ENCODE assay signal across 8 mouse cellular contexts in the genomic region with DNA sequence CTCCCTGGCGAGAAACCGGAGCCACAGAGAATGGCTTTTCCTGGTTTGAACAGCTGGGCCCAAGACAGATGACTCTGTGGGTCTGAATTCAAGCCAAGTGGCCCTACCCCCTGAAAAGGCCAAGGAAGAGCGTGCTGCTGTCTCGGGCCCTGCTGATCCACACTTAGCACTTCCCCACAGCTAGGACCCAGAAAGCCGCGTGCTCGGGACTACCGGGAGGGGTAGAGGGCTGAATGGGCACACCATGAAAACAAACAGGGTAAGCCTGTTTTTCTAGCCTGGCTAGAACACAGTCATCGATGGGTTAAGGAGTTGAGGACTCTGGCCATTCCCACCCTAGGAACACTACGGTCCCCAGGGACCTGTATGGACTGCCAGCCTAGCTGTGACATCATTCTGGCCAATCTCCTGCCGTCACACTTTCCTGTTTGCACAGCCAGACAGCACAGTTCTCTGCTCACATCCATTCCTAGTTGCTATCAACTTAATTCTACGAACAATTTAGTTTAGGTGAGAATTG. TPM values are rescaled to one million over a fixed set of nuclear protein-coding genes. Genes with fewer than 3 reads are reported as not detected.
A peak's percentile ranks its signal among the peaks of the same experiment; 100 is the strongest.
DNase-seq lines count a peak whose midpoint lies in the region; TF ChIP-seq lines count a peak whose summit lies in the region.

No protein-coding gene starts in this region.

- H3K9ac ChIP-seq in heart, adult 2 months (ENCODE audit: low read depth, low read length): no peak overlapping the region; the same call in 1 of the 2 replicates

- 0 out of 2 replicates have a peak overlapping the region, but pooled peaks have one; percentile 3 for H3K4me3 ChIP-seq in heart, adult 2 months

- peaks cover 29% of the 10 kb centered on the region for H3K4me1 ChIP-seq in heart, adult 2 months (ENCODE audit: control insufficient read depth, insufficient read depth, low read length)

- TF ChIP-seq POLR2A in heart, adult 2 months (IDR thresholded peaks at IDR 0.05; ENCODE audit: insufficient read depth, low read depth, low read length): peak; percentile 17; the same call in 1 of the 2 replicates

- intact Hi-C loops in heart, adult 2 months (cut with DNase I): loop anchor here (1.0 to 10.0 kb wide), 5 partner anchors 48 to 574 kb away; partner anchors contain the start of gene Mad2l1bp

- TF ChIP-seq EP300 in heart, adult 2 months (IDR thresholded peaks at IDR 0.05; ENCODE audit: insufficient read depth, low read depth, low read length): 0 out of 2 replicates have a peak, but pooled peaks have one; percentile 5

- H3K27me3 ChIP-seq in heart, adult 2 months (ENCODE audit: control insufficient read depth, insufficient read depth, low read length): no peaks in the 10 kb centered on the region

- no peak for TF ChIP-seq CTCF in heart, adult 2 months (IDR thresholded peaks at IDR 0.05)

- peaks cover 9% of the 10 kb centered on the region; the same call in 1 of the 2 replicates for H3K36me3 ChIP-seq in heart, adult 2 months (ENCODE audit: control insufficient read depth, insufficient read depth, low read length)

- H3K79me2 ChIP-seq in heart, adult 2 months (replicated peaks; ENCODE audit: control insufficient read depth, insufficient read depth, low read length): no peaks in the 10 kb centered on the region

- DNase-seq in cerebellum, postnatal 10 days: peak; percentile 57 to 60
- no peak for DNase-seq in cerebellum, adult 9-10 months
- DNase-seq in 416B (ENCODE audit: low read depth): peak; percentile 83
- DNase-seq in heart, adult 2 months: peak; percentile 58 to 59
- DNase-seq in kidney, postnatal 25 days: peak; percentile 60 to 77
- no peak for DNase-seq in frontal cortex, postnatal 10 days (ENCODE audit: low spot score in 2 of 2)
- DNase-seq in spleen, postnatal 4 days (ENCODE audit: low spot score in 2 of 2): no peak
- no peak for DNase-seq in frontal cortex, postnatal 14 days (ENCODE audit: low spot score in 2 of 2)

- peak overlapping the region; percentile 76 for H3K27ac ChIP-seq in heart, adult 2 months

- 20% methylated on average over 12 of the region's 12 CpGs for WGBS in heart, adult 2 months

RNA-seq across cellular contexts. Expression of gene Hsp90ab1, which starts 7.9 kb away (rescaled TPM):
- total RNA-seq in heart, adult 2 months (2021): 1,000 to 10,000 TPM; 1,183 to 1,319 TPM
- 464 and 736 TPM in 2 replicates for polyA plus RNA-seq in heart, adult 2 months (2012; rRNA removed)

RNA-seq across cellular contexts. Expression of gene Slc35b2, which starts 17.3 kb away (rescaled TPM):
- total RNA-seq in heart, adult 2 months (2021): 10 to 100 TPM; 23.4 to 24.0 TPM
- 45.1 and 49.2 TPM in 2 replicates for polyA plus RNA-seq in heart, adult 2 months (2012; rRNA removed)

RNA-seq across cellular contexts. Expression of gene Slc29a1, which starts 18.4 kb away (rescaled TPM):
- total RNA-seq in heart, adult 2 months (2021): 10 to 100 TPM; 80.3 to 84.6 TPM
- polyA plus RNA-seq in heart, adult 2 months (2012; rRNA removed): 160 and 184 TPM in 2 replicates

RNA-seq across cellular contexts. Expression of gene Mymx, which starts 20.9 kb away (rescaled TPM):
- total RNA-seq in heart, adult 2 months (2021): not detected
- polyA plus RNA-seq in heart, adult 2 months (2012; rRNA removed): not detected in 2 replicates

RNA-seq across cellular contexts. Expression of gene Nfkbie, which starts 25.5 kb away (rescaled TPM):
- total RNA-seq in heart, adult 2 months (2021): 1 to 10 TPM; 1.1 TPM
- 1.6 and 2.2 TPM in 2 replicates for polyA plus RNA-seq in heart, adult 2 months (2012; rRNA removed)

Comparison
In these comparisons a context has a peak if more than half of its experiments do, and no peak if none do; other contexts are left out.
1. DNase-seq: peak in cerebellum, postnatal 10 days (2 of 2), 416B (single experiment), heart, adult 2 months (2 of 2) and kidney, postnatal 25 days (2 of 2); none in cerebellum, adult 9-10 months (single experiment), frontal cortex, postnatal 10 days (0 of 2), spleen, postnatal 4 days (0 of 2) and frontal cortex, postnatal 14 days (0 of 2).